Mouse (Mus musculus) stomach, embryonic 14.5 days (tissue): ENCODE measurements around the gene Wdr20. TPM values are rescaled to one million over a fixed set of nuclear protein-coding genes. Genes with fewer than 3 reads are reported as not detected.

ENCODE experiments used
- ATAC-seq: fragments of 200-750 bp; cut with Nextera tagmentation; 2 replicates; pipeline ENCODE4 v1.8.0; 2017; ENCODE audit warnings: low read depth, moderate TSS enrichment; ENCODE audit not compliant: insufficient number of reproducible peaks, insufficient read depth, low FRiP score
- H3K27ac ChIP-seq: fragments of 300-500 bp; sonication (generic); 2 replicates; pipeline ENCODE4 v1.5.1; 2014; ENCODE audit warnings: mild to moderate bottlenecking, low read length, moderate library complexity, mixed read lengths
- H3K27me3 ChIP-seq: fragments of 300-500 bp; sonication (generic); 2 replicates; pipeline ENCODE4 v1.6.1; 2014; ENCODE audit warnings: low read length, control low read depth, mixed read lengths; ENCODE audit not compliant: control insufficient read depth, insufficient read depth
- H3K36me3 ChIP-seq: fragments of 300-500 bp; sonication (generic); 2 replicates; pipeline ENCODE4 v1.6.1; 2014; ENCODE audit warnings: mild to moderate bottlenecking, control low read depth, low read length, moderate library complexity, mixed read lengths; ENCODE audit not compliant: control insufficient read depth, insufficient read depth
- H3K4me1 ChIP-seq: fragments of 300-500 bp; sonication (generic); 2 replicates; pipeline ENCODE4 v1.6.1; 2014; ENCODE audit warnings: low read length, control low read depth, mixed read lengths; ENCODE audit not compliant: control insufficient read depth, insufficient read depth
- H3K4me2 ChIP-seq: fragments of 300-500 bp; sonication (generic); replicated peaks from 2 replicates; pipeline ENCODE4 v1.6.1; 2014; ENCODE audit warnings: low read depth, low read length, control low read depth
- H3K4me3 ChIP-seq: fragments of 300-500 bp; sonication (generic); 2 replicates; pipeline ENCODE4 v1.5.1; 2014; ENCODE audit warnings: low read depth, low read length, control low read depth
- H3K9ac ChIP-seq: fragments of 300-500 bp; sonication (generic); replicated peaks from 2 replicates; pipeline ENCODE4 v1.6.1; 2014; ENCODE audit warnings: low read depth, mild to moderate bottlenecking, control low read depth, low read length, moderate library complexity, mixed read lengths
- H3K9me3 ChIP-seq: fragments of 300-500 bp; sonication (generic); 2 replicates; pipeline ENCODE4 v1.6.1; 2016; ENCODE audit warnings: low read depth, low read length, control low read depth; ENCODE audit not compliant: control insufficient read depth
- WGBS: fragments of 180-500 bp; shearing (Covaris S2); extraction: QIAGEN DNeasy Blood & Tissue Kit; methylation state at CpG from one replicate; pipeline ENCODE4 v1.1.7; 2014; 5-methylcytosine and 5-hydroxymethylcytosine counted together
- polyA plus RNA-seq: library from polyadenylated mRNA; unstranded; fragments of >200 nt; fragmentation: Nextera tagmentation; extraction: Ambion mirVana; gene quantifications from 2 replicates; pipeline ENCODE4 v1.2.1, GENCODE M21; 2014

Gene Wdr20
- polyA plus RNA-seq, 1 experiment from 2014 or later = 25.1 TPM

DNA sequence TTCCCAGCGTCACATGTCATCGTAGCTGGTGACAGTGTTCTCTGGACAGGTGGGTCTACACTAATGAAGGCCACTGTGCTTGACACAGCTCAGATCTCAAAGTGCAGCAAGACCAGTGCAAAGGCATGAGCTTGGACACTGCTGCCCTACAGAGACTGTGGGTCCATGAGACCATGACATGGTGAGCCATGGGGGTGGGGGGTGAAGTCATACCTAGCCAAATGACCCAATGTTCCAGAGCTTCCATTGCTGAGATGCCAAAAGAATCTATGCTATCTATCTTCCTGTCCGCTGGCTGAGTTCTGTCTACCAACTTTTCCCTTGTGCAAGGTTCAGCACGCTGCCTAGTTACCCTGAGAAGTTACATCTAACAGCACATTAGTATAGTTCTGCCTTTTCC lies 91.2 kb downstream of the Wdr20 start:
- Histone ChIP-seq H3K4me2 (no peak overlapping the region), H3K36me3 (no peaks in the 10 kb centered on the region), H3K27me3 (no peaks in the 10 kb centered on the region), H3K9me3 (no peaks in the 10 kb centered on the region), H3K4me1 (no peaks in the 10 kb centered on the region), H3K4me3 (no peak overlapping the region), H3K9ac (no peak overlapping the region), H3K27ac (no peak overlapping the region)
- ATAC-seq = no peak
- 93% methylated on average over 4 of the region's 4 CpGs for WGBS

DNA sequence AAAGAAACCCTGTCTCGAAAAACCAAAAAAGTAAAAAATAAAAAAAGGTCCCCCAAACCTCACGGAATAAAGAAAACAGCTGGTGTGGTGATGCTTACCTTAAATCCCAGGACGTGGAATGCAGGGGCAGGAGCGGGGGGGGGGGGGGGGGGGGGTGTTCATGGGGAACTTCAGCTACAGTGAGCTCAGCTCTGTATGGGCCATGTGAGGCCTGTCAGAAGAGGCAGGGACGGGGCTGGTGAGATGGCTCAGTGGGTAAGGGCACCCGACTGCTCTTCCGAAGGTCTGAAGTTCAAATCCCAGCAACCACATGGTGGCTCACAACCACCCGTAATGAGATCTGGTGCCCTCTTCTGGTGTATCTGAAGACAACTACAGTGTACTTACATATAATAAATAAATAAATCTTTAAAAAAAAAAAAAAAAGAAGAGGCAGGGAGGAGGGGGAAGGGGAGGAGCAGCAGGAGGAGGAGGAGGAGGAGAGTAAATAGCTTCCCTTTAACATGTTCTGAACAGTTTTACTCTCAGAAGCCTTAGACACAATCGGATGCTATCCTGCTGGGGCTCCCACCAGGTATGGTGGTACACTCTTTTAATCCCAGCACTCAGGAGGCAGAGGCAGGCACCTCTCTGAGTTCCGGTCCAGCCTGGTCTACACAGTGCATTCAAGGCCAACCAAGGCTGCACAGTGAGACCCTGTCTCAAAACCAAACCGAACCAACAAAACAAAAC lies 92.7 kb downstream of the Wdr20 start:
- no peak overlapping the region for H3K9ac ChIP-seq
- H3K9me3 ChIP-seq = no peaks in the 10 kb centered on the region
- H3K27ac ChIP-seq = no peak overlapping the region
- 80% methylated on average over 9 of the region's 11 CpGs for WGBS
- H3K36me3 ChIP-seq = no peaks in the 10 kb centered on the region
- no peak overlapping the region for H3K4me3 ChIP-seq
- H3K4me1 ChIP-seq = no peaks in the 10 kb centered on the region
- no peak overlapping the region for H3K4me2 ChIP-seq
- H3K27me3 ChIP-seq = no peaks in the 10 kb centered on the region
- ATAC-seq = no peak

DNA sequence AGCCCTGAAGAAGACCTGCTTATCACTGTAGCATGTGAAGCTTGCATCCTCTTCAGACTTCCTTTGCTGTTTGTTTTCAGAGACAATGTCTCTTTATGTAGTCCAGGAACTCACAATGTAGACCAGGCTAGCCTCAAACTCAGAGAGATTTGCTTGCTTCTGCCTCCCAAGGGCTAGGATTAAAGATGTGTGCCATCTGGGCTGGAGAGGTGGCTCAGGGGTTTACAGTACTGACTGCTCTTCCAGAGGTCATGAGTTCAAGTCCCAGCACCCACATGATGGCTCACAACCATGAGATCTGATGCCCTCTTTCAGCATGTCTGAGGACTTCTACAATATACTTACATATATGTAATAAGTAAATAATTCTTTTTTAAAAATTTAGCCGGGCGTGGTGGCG lies 97.4 kb downstream of the Wdr20 start:
- H3K27ac ChIP-seq = no peak overlapping the region
- H3K9me3 ChIP-seq = no peaks in the 10 kb centered on the region
- H3K4me1 ChIP-seq = peaks cover 4% of the 10 kb centered on the region; the same call in 1 of the 2 replicates
- H3K36me3 ChIP-seq = no peaks in the 10 kb centered on the region
- no peak for ATAC-seq
- no peak overlapping the region for H3K4me3 ChIP-seq
- H3K9ac ChIP-seq = no peak overlapping the region
- 94% methylated on average over 3 of the region's 3 CpGs for WGBS
- no peaks in the 10 kb centered on the region for H3K27me3 ChIP-seq
- H3K4me2 ChIP-seq = no peak overlapping the region

DNA sequence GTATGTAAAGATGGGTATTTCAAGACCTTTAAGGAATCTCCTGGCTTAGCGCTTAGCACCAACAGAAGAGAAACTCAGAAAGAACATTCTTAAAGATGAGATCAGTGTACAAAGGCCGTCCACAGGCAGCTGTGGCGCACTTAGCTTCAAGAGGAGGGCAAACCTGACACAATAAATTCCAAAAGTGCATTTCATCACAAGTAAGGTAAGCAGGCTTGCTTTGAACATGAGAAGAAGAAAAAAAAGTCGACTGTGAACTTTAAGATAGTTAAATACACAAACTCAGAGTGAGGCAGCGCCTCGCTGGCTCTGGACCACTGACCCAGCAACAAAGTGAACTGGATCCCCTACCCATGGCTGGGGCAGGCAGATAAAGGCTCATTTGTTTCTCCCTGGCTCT lies 99.0 kb downstream of the Wdr20 start:
- Histone ChIP-seq H3K27ac (0 out of 2 replicates have a peak overlapping the region, but pooled peaks have one; percentile 11), H3K9me3 (no peaks in the 10 kb centered on the region), H3K4me1 (peaks cover 4% of the 10 kb centered on the region; the same call in 1 of the 2 replicates), H3K9ac (no peak overlapping the region), H3K27me3 (no peaks in the 10 kb centered on the region), H3K4me2 (no peak overlapping the region), H3K36me3 (no peaks in the 10 kb centered on the region), H3K4me3 (no peak overlapping the region)
- no peak for ATAC-seq
- WGBS = 30% methylated on average over 6 of the region's 6 CpGs

DNA sequence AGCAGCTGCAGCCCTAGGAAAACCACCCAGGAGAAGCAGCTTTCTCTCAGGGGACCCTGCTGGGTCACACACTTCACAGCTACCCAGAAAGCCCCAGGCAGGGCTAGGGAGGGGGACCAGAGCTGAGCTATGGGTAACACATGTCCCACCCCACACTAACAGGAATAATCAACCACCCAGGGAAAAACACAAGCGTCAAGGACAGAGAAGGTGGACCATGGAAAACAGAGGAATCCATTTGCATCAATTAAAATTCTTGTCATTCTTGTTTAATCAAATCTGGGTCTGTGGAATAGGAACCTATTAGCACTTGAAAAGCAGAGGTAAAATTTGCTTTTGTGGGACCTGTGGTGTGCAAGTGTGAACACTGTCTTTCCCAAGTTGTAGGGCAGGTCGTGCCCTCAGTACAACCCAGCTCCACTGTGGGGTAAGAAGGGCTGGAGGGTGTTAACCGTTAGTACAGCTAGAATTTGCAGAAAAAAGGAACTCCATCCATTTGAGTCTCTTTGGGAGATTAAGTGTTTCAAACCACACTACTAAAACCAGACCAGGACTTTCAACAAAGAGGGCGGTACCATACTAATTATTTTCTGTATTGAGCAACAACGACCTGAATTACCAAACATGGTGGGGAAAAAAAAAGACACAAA lies 99.6 kb downstream of the Wdr20 start:
- no peak for ATAC-seq
- H3K4me1 ChIP-seq = peaks cover 4% of the 10 kb centered on the region; the same call in 1 of the 2 replicates
- H3K9ac ChIP-seq = no peak overlapping the region
- H3K36me3 ChIP-seq = no peaks in the 10 kb centered on the region
- H3K4me3 ChIP-seq = no peak overlapping the region
- H3K9me3 ChIP-seq = no peaks in the 10 kb centered on the region
- H3K27ac ChIP-seq = 0 out of 2 replicates have a peak overlapping the region, but pooled peaks have one; percentile 11
- no peak overlapping the region for H3K4me2 ChIP-seq
- 50% methylated on average over 5 of the region's 5 CpGs for WGBS
- H3K27me3 ChIP-seq = no peaks in the 10 kb centered on the region

DNA sequence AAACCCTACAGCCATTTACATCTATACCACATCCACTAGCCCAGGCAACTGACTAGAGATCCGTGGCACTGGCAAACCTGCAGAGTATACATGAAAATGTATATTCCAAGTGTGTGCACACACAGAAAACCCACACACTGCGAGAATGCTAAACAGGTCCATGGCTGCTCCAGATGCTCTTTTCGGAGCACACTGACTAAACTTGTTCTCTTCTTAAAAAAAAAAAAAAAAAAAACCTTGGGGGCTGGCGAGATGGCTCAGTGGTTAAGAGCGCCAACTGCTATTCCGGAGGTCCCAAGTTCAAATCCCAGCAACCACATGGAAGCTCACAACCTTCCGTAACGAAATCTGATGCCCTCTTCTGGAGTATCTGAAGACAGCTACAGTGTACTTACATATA lies 100.1 kb downstream of the Wdr20 start:
- H3K27me3 ChIP-seq = no peaks in the 10 kb centered on the region
- no peak for ATAC-seq
- H3K4me3 ChIP-seq = no peak overlapping the region
- H3K4me2 ChIP-seq = no peak overlapping the region
- H3K36me3 ChIP-seq = no peaks in the 10 kb centered on the region
- H3K9me3 ChIP-seq = no peaks in the 10 kb centered on the region
- no peak overlapping the region for H3K27ac ChIP-seq
- WGBS = 86% methylated on average over 8 of the region's 8 CpGs
- H3K9ac ChIP-seq = no peak overlapping the region
- peaks cover 4% of the 10 kb centered on the region; the same call in 1 of the 2 replicates for H3K4me1 ChIP-seq

DNA sequence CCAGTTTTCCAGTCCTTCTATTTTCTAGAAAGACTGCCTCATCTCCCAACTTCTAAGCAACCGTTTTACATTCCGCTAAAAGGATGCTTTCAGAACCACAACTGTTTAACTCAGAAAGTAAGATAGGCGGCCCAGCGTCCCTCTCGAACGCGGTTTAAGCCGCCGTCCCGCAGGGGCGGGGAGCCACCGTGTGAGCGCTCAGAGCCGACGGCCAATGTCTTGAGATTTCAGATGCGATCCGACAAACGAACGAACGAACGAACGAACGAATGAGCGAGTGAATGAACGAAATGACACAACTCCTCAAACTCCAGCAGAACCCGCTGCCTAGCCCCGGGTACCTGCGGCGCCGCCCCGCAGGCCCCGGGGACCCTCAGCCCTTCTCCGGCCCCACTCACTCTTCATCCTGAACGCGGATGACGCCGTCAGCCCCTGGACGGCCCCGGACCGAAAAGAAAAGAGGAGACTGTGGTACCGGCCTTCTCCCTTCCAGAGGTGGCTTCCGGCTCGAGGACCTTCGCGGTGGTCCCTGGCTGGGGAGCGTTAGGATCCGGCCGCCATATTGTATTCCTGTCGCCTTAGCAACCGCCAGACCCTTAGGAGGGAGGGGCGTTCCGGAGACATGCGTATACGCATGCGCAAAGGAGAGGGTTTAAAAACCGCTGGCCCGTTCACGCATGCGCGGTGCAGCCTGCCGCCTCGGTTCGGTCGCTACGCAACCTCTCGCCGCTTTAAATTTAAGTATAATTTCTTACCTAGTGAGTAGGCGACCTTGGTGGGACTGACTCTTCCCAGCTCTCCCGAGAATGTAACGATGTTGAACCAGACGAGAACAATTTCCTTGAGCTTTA lies 102.8 kb downstream of the Wdr20 start, which contains the start of gene Mok:
Mok (minus strand) TSS at position 592 of the 851 bp plus-strand sequence.
- Histone ChIP-seq H3K9ac (peak within 1 kb of the TSS; percentile 36; the same call in 1 of the 2 replicates), H3K4me1 (peaks cover 4% of the 10 kb centered on the region; the same call in 1 of the 2 replicates), H3K9me3 (no peaks in the 10 kb centered on the region), H3K4me2 (peak within 1 kb of the TSS; percentile 73), H3K27ac (peak within 1 kb of the TSS; percentile 44; the same call in 1 of the 2 replicates), H3K36me3 (no peaks in the 10 kb centered on the region), H3K27me3 (no peaks in the 10 kb centered on the region), H3K4me3 (peak within 1 kb of the TSS; percentile 64)
- ATAC-seq = peak; percentile 67; the same call in 1 of the 2 replicates
- under 1% methylated on average over 71 of the region's 71 CpGs for WGBS
